Mouse (Mus musculus): ENCODE data around the gene Iqgap1.

- TF ChIP-seq POLR2A (IDR thresholded peaks at IDR 0.05; ENCODE audit: control insufficient read depth, extremely low read depth, insufficient read depth, low read length, poor library complexity) (no peak), CTCF (IDR thresholded peaks at IDR 0.05; ENCODE audit: borderline replicate concordance, control insufficient read depth, extremely low read depth, insufficient read depth, low read length, poor library complexity) (no peak)
Observed at GRCm38 (mm10) chr7:80704066-80704465, 121.7 kb downstream of the Iqgap1 start.
